Mouse (Mus musculus): ENCODE data around the gene Inip.

DNA sequence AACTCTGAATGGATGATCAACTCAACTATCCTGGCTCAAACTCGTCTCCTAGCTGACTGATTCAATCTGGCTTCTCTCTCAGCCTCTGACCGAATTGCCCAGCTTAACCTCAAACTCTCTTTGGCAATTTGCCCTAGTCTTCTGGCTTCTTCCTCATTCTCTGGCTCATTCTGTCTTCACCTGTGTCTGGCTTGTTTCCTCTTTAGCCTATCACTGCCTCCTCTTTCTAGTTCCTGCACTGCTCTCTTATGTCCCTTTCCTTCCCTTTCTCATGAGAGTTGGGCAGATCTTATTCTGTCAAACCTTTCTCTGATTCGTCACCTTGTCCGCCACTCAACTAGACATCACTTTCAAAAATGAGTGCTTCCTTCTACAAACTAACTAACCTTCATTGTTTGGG lies 20.7 kb upstream of the Inip start:
- TF ChIP-seq CTCF (conservative IDR thresholded peaks at IDR 0.05; ENCODE audit: low read length) (no peak), POU5F1 (IDR thresholded peaks at IDR 0.05; ENCODE audit: borderline replicate concordance, low read length) (no peak), NANOG (IDR thresholded peaks at IDR 0.05; ENCODE audit: borderline replicate concordance, low read length) (no peak)
